Mouse (Mus musculus): ENCODE results near the gene Mypn. TPM values are rescaled to one million over a fixed set of nuclear protein-coding genes. Genes with fewer than 3 reads are reported as not detected.

Mypn gene
- polyA plus RNA-seq, 2 experiments: 0.03 to 0.05 TPM

DNA sequence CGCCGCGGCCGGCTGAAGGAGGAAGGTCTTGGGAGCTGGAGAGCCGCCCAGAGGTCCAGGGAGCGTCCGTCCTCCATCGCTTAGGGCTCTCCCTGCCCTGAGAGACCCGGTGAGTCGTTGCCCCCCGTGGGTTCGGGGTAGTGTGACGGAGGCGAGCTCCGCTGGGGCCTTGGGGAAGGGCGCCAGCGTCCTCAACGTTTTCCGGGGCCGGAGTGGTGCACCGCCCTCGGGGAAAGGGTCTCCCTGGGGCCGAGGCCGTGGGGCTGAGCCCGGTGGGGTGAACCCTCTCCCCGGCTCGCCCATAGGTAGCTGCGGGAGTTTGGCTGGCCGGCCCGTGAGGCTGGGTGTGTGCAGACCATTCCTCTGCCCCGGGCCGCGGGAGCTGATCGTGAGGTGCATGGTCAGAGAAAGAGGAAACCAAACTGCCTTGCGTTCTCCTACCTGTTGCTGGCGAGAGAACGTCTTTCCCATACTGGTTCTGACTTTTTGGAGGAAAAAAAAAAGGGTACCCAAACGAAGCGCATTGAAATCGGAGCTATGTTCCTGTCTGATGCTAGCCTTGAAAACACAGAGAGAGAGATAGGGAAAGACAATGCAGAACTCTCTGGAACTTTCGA is 40.4 kb upstream of the Mypn start:
- no peaks in the 10 kb centered on the region for H3K27me3 ChIP-seq (ENCODE audit: control insufficient read depth, insufficient read depth, low read length)
- peak overlapping the region; percentile 98 for H3K9ac ChIP-seq (replicated peaks)
- TF ChIP-seq EP300 (IDR thresholded peaks at IDR 0.05; ENCODE audit: low read depth) (no peak), CTCF (IDR thresholded peaks at IDR 0.05; ENCODE audit: low read depth) (no peak)
- peak overlapping the region; percentile 96 for H3K27ac ChIP-seq
- DNase-seq (ENCODE audit: low read depth in 3 of 3, low spot score in 3 of 3) (peak; percentile 16 to 36 (median 29)), ATAC-seq (ENCODE audit: insufficient read depth) (peak; percentile 57)
- no peaks in the 10 kb centered on the region for H3K9me3 ChIP-seq (ENCODE audit: control insufficient read depth, low read length)
- H3K4me2 ChIP-seq (ENCODE audit: low read depth): peak overlapping the region; percentile 73
- peak overlapping the region; percentile 73 to 100 for H3K4me3 ChIP-seq (ENCODE audit: insufficient read depth in 1 of 2, low read depth in 2 of 2, low read length in 2 of 2)
- H3K4me1 ChIP-seq (replicated peaks; ENCODE audit: control insufficient read depth in 2 of 2, insufficient read depth in 2 of 2, low read length in 1 of 2): peaks cover 8 to 19% of the 10 kb centered on the region in 2 experiments
- H3K36me3 ChIP-seq (replicated peaks; ENCODE audit: control insufficient read depth, insufficient read depth, low read depth): peaks cover 11% of the 10 kb centered on the region
- WGBS (ENCODE audit: insufficient replicate concordance): under 1% methylated on average over 41 of the region's 41 CpGs

GRCm38 (mm10) chr10:63243493-63244054 is 39.8 kb upstream of the Mypn start, which contains the start of gene Herc4:
TSS of gene Herc4 (plus strand) at chr10:63243810.
- TF ChIP-seq CTCF (IDR thresholded peaks at IDR 0.05; ENCODE audit: low read depth) (0 out of 2 replicates have a peak, but pooled peaks have one; percentile 10), EP300 (IDR thresholded peaks at IDR 0.05; ENCODE audit: low read depth) (no peak)
- H3K36me3 ChIP-seq (replicated peaks; ENCODE audit: control insufficient read depth, insufficient read depth, low read depth): peaks cover 11% of the 10 kb centered on the region
- H3K27ac ChIP-seq: peak within 1 kb of the TSS; percentile 96
- H3K4me3 ChIP-seq (ENCODE audit: insufficient read depth in 1 of 2, low read depth in 2 of 2, low read length in 2 of 2): peak within 1 kb of the TSS; percentile 73 to 100
- peak within 1 kb of the TSS; percentile 73 for H3K4me2 ChIP-seq (ENCODE audit: low read depth)
- peak within 1 kb of the TSS; percentile 98 for H3K9ac ChIP-seq (replicated peaks)
- peaks cover 8 to 19% of the 10 kb centered on the region in 2 experiments for H3K4me1 ChIP-seq (replicated peaks; ENCODE audit: control insufficient read depth in 2 of 2, insufficient read depth in 2 of 2, low read length in 1 of 2)
- no peaks in the 10 kb centered on the region for H3K27me3 ChIP-seq (ENCODE audit: control insufficient read depth, insufficient read depth, low read length)
- 1% methylated on average over 44 of the region's 44 CpGs for WGBS (ENCODE audit: insufficient replicate concordance)
- no peaks in the 10 kb centered on the region for H3K9me3 ChIP-seq (ENCODE audit: control insufficient read depth, low read length)
- DNase-seq (ENCODE audit: low read depth in 3 of 3, low spot score in 3 of 3) (peak; percentile 85 to 89 (median 88)), ATAC-seq (ENCODE audit: insufficient read depth) (peak; percentile 100)

DNA sequence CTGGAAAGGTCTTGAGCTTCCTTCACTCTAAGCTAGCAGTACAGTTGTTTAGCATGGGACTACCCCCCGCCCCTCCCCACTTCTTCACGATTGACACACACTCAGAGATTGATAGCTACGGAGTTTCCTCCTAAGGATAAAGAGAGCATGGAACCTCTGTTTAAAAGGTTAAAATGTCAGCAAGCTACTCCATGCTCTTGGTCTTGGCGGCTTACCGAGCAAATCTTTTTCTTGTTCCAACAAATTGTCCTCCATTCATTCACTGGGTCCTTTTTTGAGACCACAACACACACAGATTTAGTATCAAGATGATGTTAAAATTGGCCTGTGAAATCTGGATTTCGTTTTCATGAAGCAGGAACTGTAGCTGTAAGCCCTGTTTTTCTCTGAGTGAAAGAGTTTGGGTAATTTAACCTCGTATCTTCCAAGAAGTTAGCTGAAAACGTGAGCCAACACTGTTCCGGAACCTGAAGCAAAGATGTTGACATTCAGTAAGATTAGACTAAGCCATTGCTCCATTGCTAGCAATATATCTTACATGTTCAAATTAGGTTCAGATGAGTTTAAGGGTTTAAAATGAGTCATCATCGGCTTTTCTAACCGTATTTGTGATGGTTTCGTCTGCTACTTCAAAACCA is 39.2 kb upstream of the Mypn start:
- DNase-seq (ENCODE audit: low read depth in 3 of 3, low spot score in 3 of 3): peak in 1 of 3 experiments; percentile 26
- H3K27ac ChIP-seq: peak overlapping the region; percentile 61

GRCm38 (mm10) chr10:63240868-63241271 is 37.1 kb upstream of the Mypn start:
- peaks cover 8 to 13% of the 10 kb centered on the region in 2 experiments for H3K4me1 ChIP-seq (replicated peaks; ENCODE audit: control insufficient read depth in 2 of 2, insufficient read depth in 2 of 2, low read length in 1 of 2)
- no peak overlapping the region for H3K4me3 ChIP-seq (ENCODE audit: insufficient read depth in 1 of 2, low read depth in 2 of 2, low read length in 2 of 2)
- WGBS (ENCODE audit: insufficient replicate concordance): 62% methylated on average over 2 of the region's 2 CpGs
- TF ChIP-seq CTCF (IDR thresholded peaks at IDR 0.05; ENCODE audit: low read depth) (no peak), EP300 (IDR thresholded peaks at IDR 0.05; ENCODE audit: low read depth) (no peak)
- H3K9me3 ChIP-seq (ENCODE audit: control insufficient read depth, low read length): no peaks in the 10 kb centered on the region
- no peaks in the 10 kb centered on the region for H3K27me3 ChIP-seq (ENCODE audit: control insufficient read depth, insufficient read depth, low read length)
- no peak for DNase-seq (ENCODE audit: low read depth in 3 of 3, low spot score in 3 of 3)
- no peak overlapping the region for H3K9ac ChIP-seq (replicated peaks)
- H3K36me3 ChIP-seq (replicated peaks; ENCODE audit: control insufficient read depth, insufficient read depth, low read depth): peaks cover 6% of the 10 kb centered on the region
- ATAC-seq (ENCODE audit: insufficient read depth): no peak
- no peak overlapping the region for H3K4me2 ChIP-seq (ENCODE audit: low read depth)
- no peak overlapping the region for H3K27ac ChIP-seq

More for the DNA sequence above, 39.2 kb upstream of the Mypn start:
- ATAC-seq (ENCODE audit: insufficient read depth): no peak
- Histone ChIP-seq H3K36me3 (replicated peaks; ENCODE audit: control insufficient read depth, insufficient read depth, low read depth) (peaks cover 11% of the 10 kb centered on the region), H3K9me3 (ENCODE audit: control insufficient read depth, low read length) (no peaks in the 10 kb centered on the region), H3K27me3 (ENCODE audit: control insufficient read depth, insufficient read depth, low read length) (no peaks in the 10 kb centered on the region), H3K4me3 (ENCODE audit: insufficient read depth in 1 of 2, low read depth in 2 of 2, low read length in 2 of 2) (peak overlapping the region; percentile 56 to 100), H3K9ac (replicated peaks) (peak overlapping the region; percentile 81), H3K4me1 (replicated peaks; ENCODE audit: control insufficient read depth in 2 of 2, insufficient read depth in 2 of 2, low read length in 1 of 2) (peaks cover 8 to 19% of the 10 kb centered on the region in 2 experiments), H3K4me2 (ENCODE audit: low read depth) (peak overlapping the region; percentile 73)
- WGBS (ENCODE audit: insufficient replicate concordance): 19% methylated on average over 12 of the region's 12 CpGs
- TF ChIP-seq EP300 (IDR thresholded peaks at IDR 0.05; ENCODE audit: low read depth): no peak
- no peak for TF ChIP-seq CTCF (IDR thresholded peaks at IDR 0.05; ENCODE audit: low read depth)

DNA sequence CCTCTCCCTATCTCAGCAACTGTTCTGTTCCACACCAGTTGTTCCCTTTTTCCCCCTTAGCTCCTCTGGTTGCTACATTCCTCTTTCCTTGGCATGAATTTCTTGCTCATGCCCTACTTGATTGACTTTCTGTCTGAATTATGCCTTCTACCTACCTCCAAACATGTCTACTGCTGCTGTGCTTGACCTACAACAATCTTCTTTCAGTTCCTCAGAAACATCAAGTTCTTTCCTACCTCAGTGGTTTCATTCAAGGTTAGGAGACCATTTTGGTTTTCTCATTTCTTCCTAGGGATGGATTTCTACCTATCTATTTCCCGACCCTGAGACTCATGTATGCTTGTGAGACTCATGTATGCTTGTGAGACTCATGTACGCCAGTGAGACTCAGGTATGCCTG is 36.1 kb upstream of the Mypn start:
- TF ChIP-seq EP300 (IDR thresholded peaks at IDR 0.05; ENCODE audit: low read depth) (no peak), CTCF (IDR thresholded peaks at IDR 0.05; ENCODE audit: low read depth) (no peak)
- ATAC-seq (ENCODE audit: insufficient read depth): no peak

More for the DNA sequence above, 36.1 kb upstream of the Mypn start:
- Histone ChIP-seq H3K4me3 (ENCODE audit: insufficient read depth in 1 of 2, low read depth in 2 of 2, low read length in 2 of 2) (no peak overlapping the region), H3K4me2 (ENCODE audit: low read depth) (no peak overlapping the region), H3K36me3 (replicated peaks; ENCODE audit: control insufficient read depth, insufficient read depth, low read depth) (no peaks in the 10 kb centered on the region), H3K4me1 (replicated peaks; ENCODE audit: control insufficient read depth in 2 of 2, insufficient read depth in 2 of 2, low read length in 1 of 2) (peaks cover 8 to 9% of the 10 kb centered on the region in 2 experiments), H3K9me3 (ENCODE audit: control insufficient read depth, low read length) (no peaks in the 10 kb centered on the region), H3K9ac (replicated peaks) (no peak overlapping the region), H3K27me3 (ENCODE audit: control insufficient read depth, insufficient read depth, low read length) (no peaks in the 10 kb centered on the region), H3K27ac (no peak overlapping the region)
- WGBS (ENCODE audit: insufficient replicate concordance): 68% methylated on average over 2 of the region's 2 CpGs
- no peak for DNase-seq (ENCODE audit: low read depth in 3 of 3, low spot score in 3 of 3)

All from liver, embryonic 14.5 days (tissue).